Mouse (Mus musculus) limb, embryonic 14.5 days (tissue): ENCODE results near the gene Jak1. TPM values are rescaled to one million over a fixed set of nuclear protein-coding genes. Genes with fewer than 3 reads are reported as not detected.

Experiments used
- ATAC-seq: fragments of 200-750 bp; cut with Nextera tagmentation; 2 replicates; pipeline ENCODE4 v1.8.0; 2017; ENCODE audit warnings: low read depth, moderate number of reproducible peaks, moderate TSS enrichment; ENCODE audit not compliant: low FRiP score
- DNase-seq: peaks from one replicate; pipeline ENCODE4 v3.0.0-alpha.2; 2015; ENCODE audit warnings: low spot score
- H3K27ac ChIP-seq: fragments of 300-500 bp; sonication (generic); replicated peaks from 2 replicates; pipeline ENCODE4 v1.5.1; 2014; ENCODE audit warnings: low read depth, mild to moderate bottlenecking, low read length, moderate library complexity, mixed read lengths
- H3K27me3 ChIP-seq: fragments of 300-500 bp; sonication (generic); 2 replicates; pipeline ENCODE4 v1.6.1; 2014; ENCODE audit warnings: low read length, mixed read lengths; ENCODE audit not compliant: control insufficient read depth, insufficient read depth
- H3K36me3 ChIP-seq: fragments of 300-500 bp; sonication (generic); 2 replicates; pipeline ENCODE4 v1.6.1; 2014; ENCODE audit warnings: mild to moderate bottlenecking, low read length, moderate library complexity, mixed read lengths; ENCODE audit not compliant: control insufficient read depth, insufficient read depth
- H3K4me1 ChIP-seq: fragments of 300-500 bp; sonication (generic); 2 replicates; pipeline ENCODE4 v1.6.1; 2014; ENCODE audit warnings: antibody characterized with exemption, low read length, mixed read lengths; ENCODE audit not compliant: control insufficient read depth, insufficient read depth
- H3K4me2 ChIP-seq: fragments of 300-500 bp; sonication (generic); replicated peaks from 2 replicates; pipeline ENCODE4 v1.6.1; 2014; ENCODE audit warnings: low read depth, mild to moderate bottlenecking, low read length, moderate library complexity; ENCODE audit not compliant: severe bottlenecking
- H3K4me3 ChIP-seq: fragments of 300-500 bp; sonication (generic); replicated peaks from 2 replicates; pipeline ENCODE4 v1.5.1; 2014; ENCODE audit warnings: low read length
- H3K9ac ChIP-seq: fragments of 300-500 bp; sonication (generic); 2 replicates; pipeline ENCODE4 v1.6.1; 2014; ENCODE audit warnings: mild to moderate bottlenecking, low read depth, low read length, moderate library complexity; ENCODE audit not compliant: severe bottlenecking
- H3K9me3 ChIP-seq: fragments of 300-500 bp; sonication (generic); 2 replicates; pipeline ENCODE4 v1.6.1; 2016; ENCODE audit warnings: low read length; ENCODE audit not compliant: control insufficient read depth
- POLR2A ChIP-seq: fragments of 200-500 bp; IDR thresholded peaks from 2 replicates; pipeline ENCODE4 v1.8.0; 2012; ENCODE audit warnings: inconsistent platforms, mild to moderate bottlenecking, moderate library complexity, borderline replicate concordance; ENCODE audit not compliant: insufficient read depth, insufficient read length; ENCODE audit errors: extremely low read depth
- WGBS: fragments of 180-500 bp; shearing (Covaris S2); extraction: QIAGEN DNeasy Blood & Tissue Kit; methylation state at CpG from one replicate; pipeline ENCODE4 v1.1.7; 2014; 5-methylcytosine and 5-hydroxymethylcytosine counted together
- polyA plus RNA-seq, 2 experiments: library from polyadenylated mRNA; depleted of rRNA in 1 of 2; stranded (reverse) in 1 of 2; unstranded in 1 of 2; fragments of >200 nt; fragmentation: Nextera tagmentation in 1 of 2; extraction: Ambion mirVana in 1 of 2; gene quantifications; 2 replicates each; pipeline versions ENCODE4 v1.2.1 to v1.2.3; 2012 to 2014

The Jak1 gene
- polyA plus RNA-seq, 2 experiments, result 59.7 to 105 TPM

DNA sequence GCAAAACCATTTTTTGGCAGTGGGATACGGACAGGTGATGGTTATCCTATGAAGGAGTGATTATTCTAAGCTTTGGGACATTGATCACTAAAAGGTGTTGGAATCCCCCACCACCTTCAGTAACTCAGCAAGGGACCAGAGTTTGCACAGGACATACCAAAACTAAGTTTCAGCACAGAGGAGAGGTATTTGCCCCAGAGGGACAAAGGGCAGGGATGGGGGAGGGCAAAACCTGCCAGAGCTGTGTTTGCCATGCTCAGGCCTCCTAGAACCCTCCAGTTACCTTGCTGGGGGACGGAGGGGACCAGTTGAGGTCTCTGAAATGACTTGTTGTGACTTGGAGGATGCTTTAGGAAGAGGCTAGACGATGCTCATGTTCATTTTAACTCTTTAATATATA is 30.7 kb upstream of the Jak1 start:
- no peaks in the 10 kb centered on the region for H3K36me3 ChIP-seq
- H3K4me1 ChIP-seq, result peaks cover 13% of the 10 kb centered on the region
- ATAC-seq (no peak), DNase-seq (no peak)
- H3K27me3 ChIP-seq, result peaks cover 6% of the 10 kb centered on the region; the same call in 1 of the 2 replicates
- no peak overlapping the region for H3K27ac ChIP-seq
- 78% methylated on average over 3 of the region's 3 CpGs for WGBS
- no peak overlapping the region for H3K4me3 ChIP-seq
- TF ChIP-seq POLR2A, result no peak
- no peak overlapping the region for H3K9ac ChIP-seq
- no peak overlapping the region for H3K4me2 ChIP-seq
- H3K9me3 ChIP-seq, result no peaks in the 10 kb centered on the region

DNA sequence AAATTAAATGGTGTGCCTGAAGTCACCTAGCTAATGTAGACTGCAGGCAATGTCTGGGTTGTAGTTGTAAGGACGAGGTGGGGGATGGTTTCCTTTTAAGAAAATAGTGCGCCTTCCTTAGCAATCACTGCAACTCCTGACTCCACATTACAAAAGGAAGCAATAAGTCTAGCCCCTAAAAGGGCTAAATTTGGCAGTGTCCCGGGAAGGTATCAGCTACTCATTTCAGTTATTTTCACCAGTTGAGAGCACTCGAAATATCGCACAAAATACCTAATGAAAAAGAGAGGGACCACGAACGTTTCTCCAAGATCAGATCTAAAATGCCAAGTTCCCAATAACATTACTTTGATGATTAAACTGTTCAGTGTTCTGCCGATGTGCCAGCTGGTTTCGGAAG is 28.6 kb upstream of the Jak1 start:
- no peak for ATAC-seq
- no peak for TF ChIP-seq POLR2A
- DNase-seq, result no peak
- Histone ChIP-seq H3K27me3 (peaks cover 6% of the 10 kb centered on the region; the same call in 1 of the 2 replicates), H3K4me3 (peak overlapping the region; percentile 45; the same call in 1 of the 2 replicates), H3K9me3 (no peaks in the 10 kb centered on the region), H3K36me3 (no peaks in the 10 kb centered on the region), H3K27ac (no peak overlapping the region), H3K9ac (no peak overlapping the region), H3K4me1 (peaks cover 12% of the 10 kb centered on the region), H3K4me2 (peak overlapping the region; percentile 88; the same call in 1 of the 2 replicates)
- 46% methylated on average over 9 of the region's 9 CpGs for WGBS

DNA sequence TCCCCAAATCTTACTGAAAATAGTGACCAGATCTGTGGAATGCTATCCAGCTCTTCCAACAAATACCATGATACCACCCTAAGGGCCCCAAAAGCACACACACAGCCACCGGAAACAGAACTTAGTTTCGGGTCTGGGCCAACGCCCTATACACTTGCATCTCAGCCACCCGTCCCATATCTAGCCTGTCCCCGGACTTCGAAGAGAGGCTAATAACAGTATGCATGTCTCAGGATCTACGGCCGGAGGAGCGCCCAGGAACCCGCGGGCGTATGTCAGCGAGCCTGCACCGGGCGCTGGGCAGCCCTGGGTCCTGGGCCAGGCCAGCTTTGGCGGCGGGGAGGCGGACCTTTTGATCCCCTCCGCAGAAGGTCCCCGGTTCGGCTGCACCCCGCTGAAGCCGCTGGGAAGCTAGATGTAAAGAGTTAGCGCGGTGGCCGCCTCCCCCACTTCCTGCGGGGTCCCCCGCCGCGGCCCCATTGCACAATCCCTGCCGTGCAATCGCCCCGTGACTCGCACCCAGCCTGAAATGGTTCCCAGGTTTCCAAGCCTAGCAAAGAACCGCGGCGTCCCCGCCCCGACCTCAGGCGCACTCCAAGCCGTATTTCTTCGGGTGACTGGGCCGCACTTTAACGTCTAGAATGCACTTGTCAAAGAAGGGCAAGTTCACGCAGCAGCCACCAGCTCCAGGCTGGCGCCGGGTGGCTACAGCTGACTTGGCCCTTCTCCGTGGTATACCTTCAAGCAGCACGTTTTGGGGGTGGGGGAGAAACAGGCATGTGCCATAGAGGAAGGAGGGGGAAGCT is 27.9 kb upstream of the Jak1 start:
- Histone ChIP-seq H3K36me3 (no peaks in the 10 kb centered on the region), H3K9me3 (no peaks in the 10 kb centered on the region), H3K4me1 (peaks cover 12% of the 10 kb centered on the region), H3K9ac (peak overlapping the region; percentile 51), H3K4me2 (peak overlapping the region; percentile 88), H3K27ac (0 out of 2 replicates have a peak overlapping the region, but pooled peaks have one; percentile 68), H3K27me3 (peaks cover 6% of the 10 kb centered on the region; the same call in 1 of the 2 replicates), H3K4me3 (peak overlapping the region; percentile 45)
- DNase-seq, result peak; percentile 25
- ATAC-seq, result no peak
- under 1% methylated on average over 46 of the region's 49 CpGs for WGBS
- no peak for TF ChIP-seq POLR2A

DNA sequence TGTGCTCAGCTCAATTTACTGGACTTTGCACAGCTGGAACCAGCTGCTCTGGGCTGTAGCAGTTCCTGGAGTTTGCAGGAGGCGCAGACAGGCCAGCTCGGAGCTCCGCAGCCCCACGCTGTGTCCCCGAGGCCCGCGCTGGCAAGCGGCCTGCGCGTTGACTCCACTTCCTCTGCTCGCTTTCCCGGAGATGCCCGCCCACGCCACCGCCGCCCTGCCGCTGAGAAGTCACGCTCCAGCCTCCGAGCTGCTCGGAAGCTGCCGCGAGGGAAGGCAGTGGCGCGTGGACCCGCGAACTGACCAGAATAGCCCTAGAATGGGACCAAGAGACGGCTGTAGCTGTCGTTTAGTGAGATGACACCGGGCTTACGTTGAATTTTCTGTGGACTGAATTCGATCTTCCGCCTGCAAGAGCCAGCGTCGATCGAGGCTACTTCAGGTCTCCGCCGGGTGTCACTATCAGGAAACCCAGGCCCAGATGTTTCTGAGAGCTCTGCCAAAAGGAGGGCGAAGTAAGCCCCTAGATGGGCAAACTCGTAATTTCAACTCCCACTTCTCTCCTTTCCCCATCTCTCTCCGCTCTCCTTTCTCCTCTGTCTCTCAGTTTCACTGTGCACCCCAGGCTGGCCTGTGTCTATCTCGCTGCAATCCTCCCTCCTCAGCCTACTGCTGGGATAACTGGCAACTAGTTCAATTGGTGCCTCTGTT is 27.1 kb upstream of the Jak1 start:
- H3K27ac ChIP-seq, result peak overlapping the region; percentile 68
- peak overlapping the region; percentile 51 for H3K9ac ChIP-seq
- WGBS, result 2% methylated on average over 41 of the region's 41 CpGs
- H3K4me3 ChIP-seq, result peak overlapping the region; percentile 45
- no peaks in the 10 kb centered on the region for H3K36me3 ChIP-seq
- H3K4me2 ChIP-seq, result peak overlapping the region; percentile 88
- DNase-seq (peak; percentile 75), ATAC-seq (peak; percentile 91)
- H3K27me3 ChIP-seq, result peaks cover 6% of the 10 kb centered on the region; the same call in 1 of the 2 replicates
- H3K4me1 ChIP-seq, result peaks cover 12% of the 10 kb centered on the region
- no peak for TF ChIP-seq POLR2A
- H3K9me3 ChIP-seq, result no peaks in the 10 kb centered on the region

DNA sequence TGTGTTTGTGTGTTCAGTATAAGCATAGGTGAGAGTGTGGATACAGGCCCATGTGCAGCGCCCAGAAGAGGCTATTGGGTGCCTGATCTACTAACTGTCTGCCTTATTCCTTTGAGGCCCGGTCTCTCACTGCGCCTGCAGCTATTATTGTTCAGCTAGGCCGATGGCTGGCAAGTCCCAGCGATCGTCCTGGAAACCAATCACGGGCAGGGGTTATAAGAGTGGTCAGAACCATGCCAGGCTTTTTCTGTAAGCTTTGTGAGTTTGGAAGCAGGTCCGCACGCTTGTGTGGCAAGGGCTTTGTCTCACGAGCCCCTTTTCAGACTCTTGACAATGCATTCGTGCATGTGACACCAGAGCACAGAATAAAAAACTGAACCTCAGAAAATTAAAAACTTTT is 23.2 kb upstream of the Jak1 start:
- 83% methylated on average over 11 of the region's 11 CpGs for WGBS
- no peak overlapping the region for H3K4me3 ChIP-seq
- ATAC-seq (no peak), DNase-seq (no peak)
- no peaks in the 10 kb centered on the region for H3K36me3 ChIP-seq
- no peak for TF ChIP-seq POLR2A
- peaks cover 6% of the 10 kb centered on the region; the same call in 1 of the 2 replicates for H3K27me3 ChIP-seq
- H3K4me2 ChIP-seq, result no peak overlapping the region
- peaks cover 14% of the 10 kb centered on the region for H3K4me1 ChIP-seq
- H3K27ac ChIP-seq, result no peak overlapping the region
- H3K9ac ChIP-seq, result no peak overlapping the region
- no peaks in the 10 kb centered on the region for H3K9me3 ChIP-seq
